Mouse (Mus musculus) stomach, postnatal 0 days (tissue): Measurements from ENCODE around the gene Sel1l3. TPM values are rescaled to one million over a fixed set of nuclear protein-coding genes. Genes with fewer than 3 reads are reported as not detected.

Experiments used
- ATAC-seq: fragments of 200-750 bp; cut with Nextera tagmentation; 2 replicates; pipeline ENCODE4 v1.8.0; 2017; ENCODE audit not compliant: low FRiP score, low TSS enrichment
- DNase-seq: peaks from one replicate; pipeline ENCODE4 v3.0.0-alpha.2; 2016; ENCODE audit warnings: low spot score
- H3K27ac ChIP-seq: fragments of 300-500 bp; sonication (generic); replicated peaks from 2 replicates; pipeline ENCODE4 v1.5.1; 2014; ENCODE audit warnings: mild to moderate bottlenecking, control low read depth
- H3K27me3 ChIP-seq: fragments of 300-500 bp; sonication (generic); 2 replicates; pipeline ENCODE4 v1.6.1; 2014; ENCODE audit warnings: low read length; ENCODE audit not compliant: control insufficient read depth, insufficient read depth
- H3K36me3 ChIP-seq: fragments of 300-500 bp; sonication (generic); 2 replicates; pipeline ENCODE4 v1.6.1; 2014; ENCODE audit warnings: low read length, mixed read lengths; ENCODE audit not compliant: control insufficient read depth, insufficient read depth
- H3K4me1 ChIP-seq: fragments of 300-500 bp; sonication (generic); replicated peaks from 2 replicates; pipeline ENCODE4 v1.6.1; 2014; ENCODE audit warnings: antibody characterized with exemption; ENCODE audit not compliant: control insufficient read depth, insufficient read depth
- H3K4me2 ChIP-seq: fragments of 300-500 bp; sonication (generic); replicated peaks from 2 replicates; pipeline ENCODE4 v1.6.1; 2014; ENCODE audit warnings: low read depth, mild to moderate bottlenecking, control low read depth, moderate library complexity
- H3K4me3 ChIP-seq: fragments of 300-500 bp; sonication (generic); 2 replicates; pipeline ENCODE4 v1.5.1; 2014; ENCODE audit warnings: low read depth, low read length, control low read depth
- H3K9ac ChIP-seq: fragments of 300-500 bp; sonication (generic); 2 replicates; pipeline ENCODE4 v1.6.1; 2014; ENCODE audit warnings: mild to moderate bottlenecking, low read length, control low read depth, mixed read lengths
- H3K9me3 ChIP-seq: fragments of 300-500 bp; sonication (generic); 2 replicates; pipeline ENCODE4 v1.6.1; 2016; ENCODE audit warnings: low read length; ENCODE audit not compliant: control insufficient read depth
- CTCF ChIP-seq: IDR thresholded peaks from 2 replicates; pipeline ENCODE4 v1.5.1; 2016; ENCODE audit warnings: antibody characterized with exemption, low read depth, mild to moderate bottlenecking, moderate library complexity
- EP300 ChIP-seq: optimal IDR thresholded peaks from 2 replicates; pipeline ENCODE3; 2016; ENCODE audit warnings: antibody characterized with exemption
- WGBS: fragments of 180-500 bp; shearing (Covaris S2); extraction: QIAGEN DNeasy Blood & Tissue Kit; methylation state at CpG from one replicate; pipeline ENCODE4 v1.1.7; 2014; 5-methylcytosine and 5-hydroxymethylcytosine counted together
- polyA plus RNA-seq: library from polyadenylated mRNA; unstranded; fragments of >200 nt; fragmentation: Nextera tagmentation; extraction: Ambion mirVana; gene quantifications from 2 replicates; pipeline ENCODE4 v1.2.1, GENCODE M21; 2015

The Sel1l3 gene
- polyA plus RNA-seq, 1 experiment from 2014 or later = 10.0 TPM

- DNase-seq = no peak
Measured at GRCm38 (mm10) chr5:53176075-53176474, 37.7 kb downstream of the Sel1l3 start.

GRCm38 (mm10) chr5:53175195-53175594 lies 38.5 kb downstream of the Sel1l3 start:
- Histone ChIP-seq H3K9me3 (no peaks in the 10 kb centered on the region), H3K36me3 (no peaks in the 10 kb centered on the region), H3K27ac (no peak overlapping the region), H3K4me3 (no peak overlapping the region), H3K4me1 (no peaks in the 10 kb centered on the region), H3K9ac (no peak overlapping the region), H3K4me2 (no peak overlapping the region), H3K27me3 (no peaks in the 10 kb centered on the region)
- WGBS = 91% methylated on average over 3 of the region's 3 CpGs
- no peak for ATAC-seq
- no peak for DNase-seq
- TF ChIP-seq EP300 = no peak
- no peak for TF ChIP-seq CTCF

More at GRCm38 (mm10) chr5:53176075-53176474, 37.7 kb downstream of the Sel1l3 start:
- Histone ChIP-seq H3K9me3 (no peaks in the 10 kb centered on the region), H3K4me2 (no peak overlapping the region), H3K9ac (no peak overlapping the region), H3K27me3 (no peaks in the 10 kb centered on the region), H3K27ac (no peak overlapping the region), H3K4me1 (no peaks in the 10 kb centered on the region), H3K36me3 (no peaks in the 10 kb centered on the region), H3K4me3 (no peak overlapping the region)
- WGBS = 61% methylated on average over 2 of the region's 4 CpGs
- no peak for ATAC-seq
- TF ChIP-seq EP300 = no peak
- TF ChIP-seq CTCF = no peak

- Histone ChIP-seq H3K4me1 (no peaks in the 10 kb centered on the region), H3K9me3 (no peaks in the 10 kb centered on the region), H3K36me3 (no peaks in the 10 kb centered on the region), H3K4me3 (no peak overlapping the region), H3K4me2 (no peak overlapping the region), H3K27ac (no peak overlapping the region), H3K27me3 (no peaks in the 10 kb centered on the region), H3K9ac (no peak overlapping the region)
- 84% methylated on average over 12 of the region's 12 CpGs for WGBS
- DNase-seq (no peak), ATAC-seq (no peak)
- TF ChIP-seq EP300 (no peak), CTCF (no peak)
Measured at GRCm38 (mm10) chr5:53174461-53174860, 39.3 kb downstream of the Sel1l3 start.

- Histone ChIP-seq H3K27me3 (no peaks in the 10 kb centered on the region), H3K9ac (no peak overlapping the region), H3K4me1 (no peaks in the 10 kb centered on the region), H3K27ac (no peak overlapping the region), H3K36me3 (no peaks in the 10 kb centered on the region), H3K9me3 (no peaks in the 10 kb centered on the region), H3K4me2 (no peak overlapping the region), H3K4me3 (no peak overlapping the region)
- TF ChIP-seq CTCF = no peak
- no peak for TF ChIP-seq EP300
- no peak for DNase-seq
- ATAC-seq = no peak
- WGBS = 80% methylated on average over 7 of the region's 7 CpGs
Measured at GRCm38 (mm10) chr5:53172908-53173307, 40.8 kb downstream of the Sel1l3 start.

GRCm38 (mm10) chr5:53172256-53172636 lies 41.5 kb downstream of the Sel1l3 start:
- no peaks in the 10 kb centered on the region for H3K4me1 ChIP-seq
- H3K4me2 ChIP-seq = no peak overlapping the region
- no peaks in the 10 kb centered on the region for H3K9me3 ChIP-seq
- DNase-seq (no peak), ATAC-seq (no peak)
- H3K36me3 ChIP-seq = no peaks in the 10 kb centered on the region
- no peak overlapping the region for H3K27ac ChIP-seq
- 70% methylated on average over 10 of the region's 10 CpGs for WGBS
- H3K4me3 ChIP-seq = no peak overlapping the region
- H3K27me3 ChIP-seq = no peaks in the 10 kb centered on the region
- no peak overlapping the region for H3K9ac ChIP-seq
- TF ChIP-seq CTCF (no peak), EP300 (no peak)

- Histone ChIP-seq H3K9me3 (no peaks in the 10 kb centered on the region), H3K4me2 (no peak overlapping the region), H3K27me3 (no peaks in the 10 kb centered on the region), H3K36me3 (no peaks in the 10 kb centered on the region), H3K4me3 (no peak overlapping the region), H3K27ac (no peak overlapping the region), H3K4me1 (no peaks in the 10 kb centered on the region), H3K9ac (no peak overlapping the region)
- TF ChIP-seq CTCF (no peak), EP300 (no peak)
- 63% methylated on average over 6 of the region's 6 CpGs for WGBS
- ATAC-seq = no peak
- no peak for DNase-seq
Measured at GRCm38 (mm10) chr5:53171611-53172255, 42.0 kb downstream of the Sel1l3 start.
